Mouse (Mus musculus) kidney, postnatal 14 days (tissue): Measurements from ENCODE around the gene Emg1.

Experiments
- DNase-seq: peaks from one replicate; pipeline ENCODE4 v3.0.0; 2022; ENCODE audit warnings: mixed read lengths

Emg1 gene

DNA sequence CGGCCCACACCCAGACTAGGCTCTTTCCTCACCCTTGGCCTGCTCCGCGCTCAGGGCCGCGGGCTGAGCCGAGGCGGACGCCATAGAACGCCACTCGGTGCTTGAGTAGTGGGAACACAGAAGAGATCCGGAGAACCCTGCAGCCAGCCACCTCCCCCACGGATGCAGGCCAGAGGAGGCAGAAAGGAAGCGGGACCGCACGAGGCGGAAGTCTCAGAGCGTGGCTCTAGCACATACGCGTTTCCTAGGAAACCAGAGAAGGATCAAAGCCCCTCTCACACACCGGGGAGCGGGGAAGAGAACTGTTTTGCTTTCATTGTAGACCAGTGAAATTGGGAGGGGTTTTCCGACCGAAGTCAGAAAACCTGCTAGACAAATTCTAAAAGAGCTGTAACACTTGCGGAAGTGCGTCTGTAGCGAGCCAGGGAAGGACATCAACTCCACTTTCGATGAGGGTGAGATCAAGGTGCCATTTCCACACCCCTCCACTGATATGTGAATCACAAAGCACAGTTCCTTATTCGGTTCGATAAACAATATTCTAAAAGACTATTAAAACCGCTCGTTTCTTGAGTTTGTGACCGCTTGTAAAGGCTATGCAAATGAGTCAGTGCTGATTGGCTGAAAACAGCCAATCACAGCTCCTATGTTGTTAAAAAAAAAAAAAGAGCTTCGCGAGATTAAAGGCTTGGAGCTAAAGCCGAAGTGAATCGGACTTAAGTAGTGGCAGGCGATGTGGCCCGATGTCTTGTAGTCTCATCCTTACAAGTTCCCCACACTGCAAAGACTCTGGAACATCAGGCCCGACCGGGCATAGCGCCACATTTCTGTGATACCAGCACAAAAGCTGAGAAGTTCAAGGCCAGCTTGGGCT lies 29.1 kb upstream of the Emg1 start, which contains the start of gene Grcc10:
Gene Grcc10 (minus strand): TSS at position 487 of the 874 bp plus-strand sequence.
- DNase-seq, result peak; percentile 91

DNA sequence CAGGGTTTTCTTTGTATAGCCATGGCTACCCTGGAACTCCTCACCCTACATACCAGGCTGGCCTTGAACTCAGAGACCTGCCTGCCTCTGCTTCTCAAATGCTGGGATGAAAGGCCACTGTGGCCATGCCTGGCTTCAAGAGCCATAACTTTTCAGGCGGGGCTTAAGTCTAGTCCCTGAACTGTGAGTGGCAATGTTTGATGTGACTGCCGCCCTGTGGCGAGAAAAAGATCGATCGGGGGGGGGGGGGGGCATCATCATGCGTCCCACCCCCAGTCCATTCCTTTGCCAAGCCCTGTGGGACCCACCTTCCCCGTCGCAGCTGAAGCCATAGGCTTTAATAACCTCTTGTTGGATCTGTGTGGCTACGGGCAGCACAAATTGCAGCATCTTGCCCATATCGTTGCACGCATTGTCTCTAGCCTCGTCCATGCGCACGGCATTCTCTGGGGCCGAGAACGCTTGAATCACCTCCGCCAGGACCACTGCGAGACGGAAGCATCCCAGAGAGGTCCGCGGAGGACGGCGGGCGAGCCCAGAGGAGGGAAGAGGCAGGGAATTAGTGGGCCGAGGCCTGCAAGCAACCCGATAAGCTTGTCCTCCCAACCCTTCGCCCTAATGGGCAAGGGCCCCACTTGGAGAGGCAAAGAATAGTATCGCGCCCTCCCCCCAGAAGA lies 28.4 kb upstream of the Emg1 start:
- peak; percentile 63 for DNase-seq

- DNase-seq, result no peak
Measured at GRCm38 (mm10) chr6:124739231-124739796, 27.3 kb upstream of the Emg1 start.

- peak; percentile 93 for DNase-seq
Measured at GRCm38 (mm10) chr6:124738511-124739023, 26.6 kb upstream of the Emg1 start, which contains the start of gene Ptpn6. Gene Ptpn6, minus strand, starts transcription at chr6:124738714.

GRCm38 (mm10) chr6:124737040-124737439 lies 25.1 kb upstream of the Emg1 start:
- DNase-seq, result no peak

GRCm38 (mm10) chr6:124734417-124734816 lies 22.4 kb upstream of the Emg1 start:
- DNase-seq, result no peak

- DNase-seq, result no peak
Measured at GRCm38 (mm10) chr6:124732476-124733370, 20.7 kb upstream of the Emg1 start.

DNA sequence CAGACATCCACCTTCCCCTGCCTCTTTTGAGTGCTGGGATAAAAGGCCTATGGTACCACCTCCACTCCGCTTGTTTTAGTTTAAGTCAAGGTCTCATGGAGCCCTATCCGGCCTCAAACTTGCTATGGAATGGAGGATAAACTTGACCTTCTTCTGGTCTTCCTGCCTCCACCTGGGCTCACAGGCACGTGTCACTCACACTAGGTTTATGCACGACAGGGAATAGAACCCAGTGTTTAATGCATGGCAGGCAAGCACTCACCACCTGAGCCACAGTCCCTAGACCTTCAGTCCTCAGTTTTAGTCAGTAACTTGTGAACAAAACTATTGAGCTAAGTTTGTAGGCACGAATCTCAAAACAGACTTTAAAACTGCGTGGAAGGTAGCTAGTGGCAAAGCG lies 19.1 kb upstream of the Emg1 start:
- DNase-seq, result no peak

GRCm38 (mm10) chr6:124729850-124730705 lies 18.1 kb upstream of the Emg1 start:
- no peak for DNase-seq

- no peak for DNase-seq
Measured at GRCm38 (mm10) chr6:124728621-124729020, 16.6 kb upstream of the Emg1 start.

DNA sequence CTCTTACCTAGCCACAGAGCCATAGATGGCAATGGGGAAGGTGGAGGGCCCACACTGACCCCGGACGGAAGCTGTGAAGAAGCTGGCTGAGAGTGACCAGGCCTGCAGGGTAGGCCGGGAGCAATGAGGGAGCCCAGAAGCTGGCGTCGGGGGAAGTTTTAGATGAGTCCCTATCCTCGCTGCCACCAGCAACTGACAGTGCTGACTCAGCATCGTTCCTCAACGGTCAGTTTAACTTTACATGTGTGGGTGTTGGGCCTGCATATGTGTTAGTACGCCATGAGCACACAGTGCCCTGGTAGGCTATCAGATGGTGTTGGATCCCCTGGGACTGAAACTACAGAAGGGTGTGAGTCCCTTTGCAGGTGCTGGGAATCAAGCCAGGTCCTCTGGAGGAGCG lies 12.5 kb upstream of the Emg1 start:
- no peak for DNase-seq

DNA sequence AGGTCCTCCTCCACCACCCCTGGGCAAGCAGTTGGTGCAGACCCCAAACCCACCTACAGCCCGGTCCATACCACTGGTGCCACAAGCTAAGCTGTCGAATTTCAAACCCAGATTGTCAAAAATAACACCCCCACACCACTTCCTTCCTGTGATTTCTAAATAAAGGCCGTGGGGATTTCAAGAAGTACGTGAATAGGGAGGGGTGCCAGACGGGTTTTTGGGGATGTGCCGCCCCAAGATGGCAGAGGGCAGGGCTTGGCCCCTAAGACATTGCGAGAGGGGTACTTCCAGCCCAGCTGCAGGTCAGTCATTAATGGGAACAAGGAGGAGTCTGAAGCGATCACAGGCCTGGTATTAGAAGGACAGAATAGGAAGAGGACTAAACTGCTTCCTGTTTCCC lies 11.6 kb upstream of the Emg1 start:
- no peak for DNase-seq

- no peak for DNase-seq
Measured at GRCm38 (mm10) chr6:124722876-124723473, 11.0 kb upstream of the Emg1 start.

- DNase-seq, result no peak
Measured at GRCm38 (mm10) chr6:124720904-124721303, 8.9 kb upstream of the Emg1 start.

- no peak for DNase-seq
Measured at GRCm38 (mm10) chr6:124719354-124719978, 7.5 kb upstream of the Emg1 start.

- DNase-seq, result peak; percentile 74
Measured at GRCm38 (mm10) chr6:124718703-124719102, 6.7 kb upstream of the Emg1 start.

DNA sequence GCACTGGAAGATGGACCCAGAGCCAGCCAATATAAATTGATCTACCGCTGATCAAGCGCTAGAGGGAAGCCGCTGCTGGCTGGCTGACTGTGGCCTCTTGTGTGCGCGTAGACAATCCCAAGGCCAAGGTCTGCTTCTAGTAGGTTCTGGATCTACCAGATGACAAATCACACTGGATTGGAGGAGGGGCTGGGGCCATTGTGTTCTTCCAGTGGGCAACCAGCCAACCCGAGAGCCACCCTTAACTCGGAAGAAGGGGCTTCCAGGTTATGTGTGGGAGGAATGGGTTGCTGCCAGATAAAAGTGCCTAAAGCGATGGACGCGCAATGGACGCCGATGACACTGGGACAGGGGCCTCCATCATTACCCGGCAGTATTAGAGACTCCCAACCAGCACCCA lies 6.0 kb upstream of the Emg1 start:
- DNase-seq, result no peak

- peak; percentile 60 for DNase-seq
Measured at GRCm38 (mm10) chr6:124716864-124717490, 5.0 kb upstream of the Emg1 start.

- DNase-seq, result no peak
Measured at GRCm38 (mm10) chr6:124712918-124713317, 940 bp upstream of the Emg1 start.
